Mouse (Mus musculus): ENCODE results near the gene Synm. TPM values are rescaled to one million over a fixed set of nuclear protein-coding genes. Genes with fewer than 3 reads are reported as not detected.

Synm gene
- 4.9 TPM for polyA plus RNA-seq (2014; fragmentation: Illumina TruSeq; extraction: RNeasy Lipid Tissue Mini Kit (QIAGEN cat#74804); ENCODE audit: low read depth, low replicate concordance)

GRCm38 (mm10) chr7:67759629-67759995 is at the start of gene Synm:
TSS of gene Synm (minus strand) at chr7:67759742.

Other genes starting within 250 kb of the Synm start
- 259 TPM for gene Lrrc28, start 114.5 kb downstream of the Synm start, polyA plus RNA-seq (2014; fragmentation: Illumina TruSeq; extraction: RNeasy Lipid Tissue Mini Kit (QIAGEN cat#74804); ENCODE audit: low read depth, low replicate concordance)
- gene Ttc23, start 112.3 kb downstream of the Synm start, polyA plus RNA-seq (2014; fragmentation: Illumina TruSeq; extraction: RNeasy Lipid Tissue Mini Kit (QIAGEN cat#74804); ENCODE audit: low read depth, low replicate concordance), result 116 TPM
- 2.7 TPM for gene Igf1r, start 193.1 kb upstream of the Synm start, polyA plus RNA-seq (2014; fragmentation: Illumina TruSeq; extraction: RNeasy Lipid Tissue Mini Kit (QIAGEN cat#74804); ENCODE audit: low read depth, low replicate concordance)